Mouse (Mus musculus) mouse embryonic stem cell (cell line): ENCODE data around the gene Nsg2.

Experiments used
- in situ Hi-C, 2 experiments: fragments of 300-500 bp; cut with MboI; formaldehyde crosslinking; loops; 1 replicate in 1 of 2; 3 replicates in 1 of 2; pipeline ENCODE4 v1.14.3; 2019 to 2020; ENCODE audit warnings: low sequenced_read_pairs in 2 of 2, low pct_unique_long_range_greater_than_20kb in 1 of 2, mixed read lengths in 1 of 2; ENCODE audit not compliant: unreplicated experiment in 1 of 2

The Nsg2 gene

DNA sequence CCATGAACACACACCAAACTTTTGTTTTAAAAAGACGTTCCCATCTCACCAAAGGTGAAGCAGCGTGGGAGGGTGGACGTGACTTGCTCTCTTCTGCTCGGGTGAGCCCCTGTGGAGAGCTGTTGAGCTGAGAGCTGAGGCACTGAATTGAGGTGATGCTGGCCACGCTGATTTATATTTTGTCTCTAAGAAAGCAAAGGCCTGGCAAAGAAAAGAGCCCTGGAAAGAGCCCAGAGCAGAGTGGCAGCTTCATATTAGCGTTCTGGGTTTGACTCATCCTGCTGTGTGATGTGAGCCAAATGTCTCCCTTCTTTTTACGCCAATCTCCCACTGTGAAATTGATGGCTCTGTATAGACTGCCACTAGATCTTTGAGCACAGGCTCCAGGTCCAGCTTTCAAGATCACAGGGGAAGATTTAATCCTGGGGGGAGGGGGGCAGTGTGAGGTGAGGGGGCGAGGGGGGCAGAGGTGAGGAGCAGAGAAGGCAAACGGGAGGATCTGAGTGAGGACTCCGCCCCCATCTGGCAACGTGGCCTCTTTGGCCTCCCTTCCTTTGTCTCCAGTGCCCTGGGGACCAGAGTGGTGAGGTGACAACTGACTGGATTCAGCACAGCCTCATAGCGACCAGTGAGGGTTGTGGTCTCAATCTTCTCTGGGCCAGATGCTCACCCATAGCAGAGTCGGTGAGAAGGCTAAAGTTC, 9.8 kb downstream of the Nsg2 start:
- in situ Hi-C loops, result no loop called here

- in situ Hi-C loops, result no loop called here
These were observed 10.4 kb downstream of the Nsg2 start for GRCm38 (mm10) chr11:32010663-32010970.

DNA sequence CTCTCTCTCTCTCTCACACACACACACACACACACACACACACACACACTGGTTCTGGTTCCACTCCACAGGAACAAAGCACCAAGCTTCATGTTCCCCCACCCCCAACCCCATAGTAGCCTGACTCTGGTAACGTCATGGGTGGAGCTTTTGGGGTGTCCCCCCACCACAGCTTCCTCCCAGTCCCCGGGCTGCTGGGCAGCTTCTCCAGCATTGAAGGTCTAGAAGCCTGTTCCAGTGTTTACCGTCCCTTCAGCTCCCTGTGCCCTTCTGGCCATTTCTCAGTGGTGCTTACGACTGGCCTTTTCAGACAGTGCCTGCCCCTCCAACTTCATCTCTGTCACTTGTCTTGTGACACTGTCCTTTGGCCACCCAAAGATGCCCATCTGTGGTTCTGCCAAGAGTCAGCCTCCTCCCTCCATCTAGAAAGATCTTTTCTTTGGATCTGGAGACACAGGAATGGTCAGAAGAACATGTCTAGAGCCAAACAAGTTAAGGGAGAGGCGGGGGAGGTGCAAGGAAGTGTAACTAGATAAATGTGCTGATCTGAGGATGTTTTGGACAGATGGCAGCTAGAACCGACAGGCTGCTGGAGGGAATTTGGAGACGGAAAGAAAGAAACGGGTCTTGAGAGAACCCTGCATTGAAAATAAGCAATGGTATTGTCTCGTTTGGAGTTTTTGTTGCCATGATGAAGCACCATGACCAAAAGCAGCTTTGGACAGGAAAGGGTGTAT, 11.8 kb downstream of the Nsg2 start:
- in situ Hi-C loops, result no loop called here

DNA sequence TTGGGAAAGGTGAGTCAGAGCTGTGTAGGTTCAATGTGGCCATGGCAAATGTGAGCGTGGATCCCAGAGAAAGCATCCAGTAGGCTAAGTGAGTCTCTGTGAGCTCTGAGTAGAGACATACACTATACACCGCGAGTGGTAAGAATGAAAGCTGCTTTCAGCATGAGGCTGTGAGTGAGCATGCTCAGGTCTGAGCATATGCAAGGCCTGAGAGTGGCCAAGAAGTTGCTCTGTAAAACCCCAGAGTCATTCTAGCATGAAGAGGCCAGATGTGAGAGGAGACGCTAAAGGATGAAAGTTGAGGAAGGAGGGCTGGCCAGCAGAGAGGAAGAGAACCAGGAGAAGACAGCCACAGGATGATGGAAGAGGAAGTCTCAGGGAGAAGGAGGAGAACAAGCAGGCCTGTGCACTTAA, 12.8 kb downstream of the Nsg2 start:
- in situ Hi-C loops, result no loop called here

GRCm38 (mm10) chr11:32013561-32013960, 13.3 kb downstream of the Nsg2 start:
- in situ Hi-C loops, result no loop called here

- in situ Hi-C loops, result no loop called here
These were observed 17.9 kb downstream of the Nsg2 start for GRCm38 (mm10) chr11:32018201-32018600.

DNA sequence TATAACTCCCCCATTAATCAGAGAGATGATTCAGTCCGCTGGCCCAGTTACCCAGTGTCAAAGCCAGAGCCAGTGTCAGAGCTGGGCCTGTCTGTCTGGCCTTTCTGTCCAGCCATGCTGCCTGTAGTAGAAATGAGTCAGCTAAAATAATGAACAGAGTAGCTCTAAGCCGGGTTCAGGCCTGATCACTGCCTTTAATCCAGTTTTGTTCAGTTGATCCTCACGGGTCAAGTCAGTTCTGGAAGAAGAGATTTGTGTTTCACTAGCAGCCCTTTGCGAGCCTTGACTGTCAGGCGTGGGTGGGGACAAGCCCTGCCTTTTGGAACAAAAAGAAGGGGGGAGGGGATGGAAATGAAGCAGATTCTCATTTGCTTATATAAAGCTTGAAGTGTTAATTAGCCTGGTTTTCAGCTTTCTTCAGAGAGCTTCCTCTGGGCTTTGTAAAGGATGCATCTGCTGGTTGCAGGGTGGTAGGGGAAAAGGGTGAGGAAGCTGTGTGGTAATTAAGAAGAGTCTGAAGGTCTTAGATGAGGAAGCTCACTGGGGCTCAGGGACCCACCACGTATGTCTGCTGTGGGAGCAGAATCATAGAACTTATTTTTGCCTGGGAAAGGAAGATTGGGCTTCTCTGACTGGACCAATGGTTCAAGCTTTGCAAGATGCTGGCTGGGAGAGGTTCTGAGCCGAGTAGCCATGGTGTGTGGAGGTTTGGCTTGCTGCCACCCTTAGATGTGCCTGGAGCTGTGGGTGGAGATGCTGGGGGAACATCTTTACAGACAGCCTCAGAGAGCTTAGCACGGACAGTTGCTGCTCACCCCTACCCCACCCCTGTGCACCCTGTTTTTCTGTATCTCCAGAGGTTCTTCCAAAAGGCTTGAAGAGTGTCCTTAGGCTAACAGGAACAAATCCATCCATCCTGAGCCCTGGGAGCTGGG, 20.0 kb downstream of the Nsg2 start:
- in situ Hi-C loops, result no loop called here

DNA sequence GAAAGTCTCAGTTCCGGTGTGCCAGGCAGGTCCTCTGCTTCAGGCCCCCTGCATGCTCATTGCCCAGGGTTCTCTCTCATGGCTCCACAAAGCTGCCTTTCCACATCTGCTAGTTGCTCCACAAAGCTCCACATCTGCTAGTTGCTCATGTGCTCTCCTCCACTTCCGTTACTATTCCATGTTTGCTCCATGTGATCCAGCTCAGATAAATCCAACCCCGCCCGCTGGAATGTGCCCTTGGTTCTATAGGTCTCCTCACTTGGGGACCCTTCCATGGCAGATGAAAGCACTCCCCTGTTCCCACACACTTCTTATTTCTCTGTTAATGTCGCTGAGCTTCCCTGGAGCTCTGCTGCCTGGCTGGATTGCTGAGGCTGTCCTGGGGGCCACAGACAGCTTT, 26.4 kb downstream of the Nsg2 start:
- in situ Hi-C loops, result no loop called here

- in situ Hi-C loops, result no loop called here
These were observed 27.4 kb downstream of the Nsg2 start for GRCm38 (mm10) chr11:32027474-32028342.

GRCm38 (mm10) chr11:32028605-32029004, 28.3 kb downstream of the Nsg2 start:
- in situ Hi-C loops, result no loop called here

DNA sequence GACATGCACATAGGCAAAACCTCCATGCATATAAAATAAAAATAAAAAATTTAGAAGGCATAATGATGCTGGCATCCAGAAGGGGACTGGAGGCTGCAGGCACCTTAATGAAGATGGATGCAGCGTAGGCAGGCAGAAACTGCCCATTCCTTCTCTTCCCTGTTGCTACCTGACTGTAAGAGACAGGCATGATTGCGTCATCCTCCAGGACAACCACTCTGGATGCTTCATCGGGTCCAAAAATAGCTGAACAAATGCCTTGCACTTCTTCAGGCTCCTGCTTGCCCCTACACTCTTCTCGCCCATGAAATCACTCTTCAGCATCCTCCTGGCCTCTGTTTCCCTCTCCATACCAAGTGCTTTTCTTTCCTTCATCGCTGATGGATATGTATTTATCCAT, 29.1 kb downstream of the Nsg2 start:
- in situ Hi-C loops, result no loop called here

DNA sequence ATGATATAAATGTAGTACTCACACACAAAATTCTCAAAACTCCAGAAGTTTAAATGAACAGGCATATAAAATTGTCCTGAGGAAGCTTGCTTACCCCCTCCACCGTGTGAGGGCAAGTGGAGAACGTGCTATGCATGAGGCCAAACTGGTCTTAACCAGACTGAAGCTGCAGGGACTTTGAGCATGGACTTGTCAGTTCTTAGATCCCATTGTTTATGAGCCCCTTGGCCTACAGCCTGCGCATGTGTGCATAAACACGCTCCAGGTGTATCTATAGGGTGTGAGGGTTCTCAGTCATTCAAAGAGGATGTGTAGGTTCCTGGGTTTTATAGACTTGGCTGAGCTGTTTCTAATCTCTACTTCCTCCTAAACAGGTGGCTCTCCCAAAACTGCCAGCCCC, 31.1 kb downstream of the Nsg2 start:
- in situ Hi-C loops, result no loop called here

DNA sequence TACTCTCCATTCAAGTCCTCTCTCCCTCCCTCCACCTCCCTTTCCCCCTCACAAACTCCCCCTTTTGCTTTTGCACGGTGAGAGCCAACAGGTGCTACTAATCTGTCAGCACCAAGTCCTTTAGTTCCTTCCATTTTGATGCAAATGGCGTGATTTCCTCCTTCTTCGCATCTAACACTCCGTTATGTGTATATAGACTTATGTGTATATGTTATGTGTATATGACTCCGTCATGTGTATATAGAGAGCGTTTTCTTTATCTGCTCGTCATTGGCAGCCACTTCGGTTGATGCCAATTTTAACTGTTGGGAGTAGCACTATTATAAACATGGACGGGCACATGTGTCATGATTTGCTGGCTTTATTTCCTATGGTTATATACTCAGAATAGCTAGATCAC, 31.8 kb downstream of the Nsg2 start:
- in situ Hi-C loops, result no loop called here

DNA sequence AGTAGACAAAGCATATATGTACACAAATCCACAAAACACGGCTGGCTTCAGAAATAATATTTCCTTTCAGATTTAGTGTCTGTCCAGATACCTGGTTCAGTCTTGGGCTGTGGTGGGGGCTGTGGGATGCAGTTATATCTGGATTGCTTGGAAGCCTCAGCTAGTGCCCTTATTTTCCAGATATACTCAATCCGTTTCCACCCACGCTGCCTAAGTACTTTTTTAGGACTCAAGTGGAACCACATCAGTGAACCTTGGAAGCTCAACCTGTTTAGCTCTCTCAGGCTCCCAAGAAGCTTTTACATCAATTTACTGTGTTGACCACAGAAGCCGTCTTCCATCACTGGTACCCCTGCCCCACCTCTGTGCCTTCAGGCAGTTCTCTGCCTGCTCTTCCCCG, 35.6 kb downstream of the Nsg2 start:
- in situ Hi-C loops, result no loop called here

DNA sequence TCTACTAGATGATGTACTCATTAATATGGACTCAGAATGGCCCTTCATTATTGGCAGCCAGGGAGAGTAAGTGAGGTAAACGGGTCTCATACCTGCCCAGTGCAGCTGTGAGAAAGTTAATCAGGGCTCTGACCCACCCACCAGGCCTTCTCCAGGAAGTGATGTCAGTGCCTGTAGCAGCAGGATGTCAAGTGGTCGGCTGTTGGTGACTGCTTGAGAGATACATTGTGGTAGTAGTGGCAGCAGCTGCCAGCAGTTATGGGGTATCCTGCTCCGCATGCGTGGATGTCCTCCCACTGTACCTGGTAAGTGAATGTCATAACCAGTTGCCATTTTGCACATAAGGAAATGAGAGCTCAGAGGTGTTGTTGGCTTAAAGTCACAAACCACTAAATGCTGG, 39.4 kb downstream of the Nsg2 start:
- in situ Hi-C loops, result no loop called here

DNA sequence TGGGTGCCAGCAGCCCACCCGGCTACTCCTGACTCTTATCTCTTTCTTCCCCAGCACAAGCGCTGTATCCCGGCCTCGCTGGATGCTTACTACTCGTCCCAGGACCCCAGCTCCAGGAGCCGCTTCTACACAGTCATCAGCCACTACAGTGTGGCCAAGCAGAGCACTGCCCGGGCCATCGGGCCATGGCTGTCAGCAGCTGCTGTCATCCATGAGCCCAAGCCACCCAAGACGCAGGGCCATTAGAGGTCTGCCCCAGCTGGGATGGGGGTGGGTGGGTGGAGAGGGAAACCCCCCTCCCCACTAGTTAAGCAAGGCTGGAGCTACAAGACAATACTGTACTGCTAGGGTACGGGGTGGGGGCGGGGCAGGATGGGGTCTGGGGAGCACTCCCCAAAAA, 57.1 kb downstream of the Nsg2 start:
- in situ Hi-C loops, result no loop called here

DNA sequence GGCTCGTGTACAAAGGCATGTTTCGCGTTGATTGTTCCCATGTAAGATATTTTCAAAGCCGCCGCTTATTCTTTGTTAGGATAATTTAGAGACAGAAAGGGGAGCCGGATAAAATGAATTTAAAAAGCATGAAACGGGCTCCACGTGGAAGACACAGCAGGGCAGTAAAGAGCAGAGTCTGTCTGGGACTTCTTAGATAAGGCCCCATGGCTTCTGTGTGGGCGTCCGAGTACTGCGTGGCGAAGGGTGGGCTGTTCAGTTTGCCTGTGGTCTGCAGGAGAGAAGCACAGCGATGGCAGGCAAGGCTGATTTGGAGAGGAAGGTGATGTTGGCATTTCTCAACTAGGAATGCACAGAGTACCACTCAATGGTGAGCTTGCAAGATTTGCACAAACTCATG, 57.6 kb downstream of the Nsg2 start:
- in situ Hi-C loops, result no loop called here

- in situ Hi-C loops, result no loop called here
These were observed 60.8 kb downstream of the Nsg2 start for GRCm38 (mm10) chr11:32061020-32061419.

DNA sequence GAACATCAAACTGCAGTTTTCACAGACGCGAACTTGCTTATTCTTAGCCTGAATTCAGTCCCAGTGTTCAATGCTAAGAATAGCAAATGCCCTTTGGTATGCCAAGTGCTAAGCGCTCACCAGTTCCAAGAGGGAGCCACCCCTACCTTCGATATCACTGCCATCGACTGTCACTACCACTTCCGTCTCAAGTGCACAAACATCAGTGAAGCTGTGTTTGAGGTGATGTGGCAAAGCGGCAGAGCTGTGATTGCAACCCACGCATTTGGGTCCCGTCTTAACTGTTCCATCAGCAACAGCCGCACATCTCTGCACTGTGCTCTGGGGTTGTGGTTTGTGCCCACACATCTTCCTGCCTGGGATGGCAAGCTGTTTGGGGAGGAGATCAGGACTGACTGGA, 61.6 kb downstream of the Nsg2 start:
- in situ Hi-C loops, result no loop called here
